Mouse (Mus musculus): ENCODE results near the gene Rabgap1.

GRCm38 (mm10) chr2:37549346-37550012 lies 106.4 kb downstream of the Rabgap1 start:
- TF ChIP-seq CTCF (IDR thresholded peaks at IDR 0.05; ENCODE audit: low read depth) = no peak
- peak; percentile 86 for TF ChIP-seq EP300 (IDR thresholded peaks at IDR 0.05; ENCODE audit: low read depth)

All from liver, postnatal 0 days (tissue).